Mouse (Mus musculus): ENCODE data around the gene Olfr688. TPM values are rescaled to one million over a fixed set of nuclear protein-coding genes. Genes with fewer than 3 reads are reported as not detected.

Gene Olfr688
- total RNA-seq (2021): not detected

DNA sequence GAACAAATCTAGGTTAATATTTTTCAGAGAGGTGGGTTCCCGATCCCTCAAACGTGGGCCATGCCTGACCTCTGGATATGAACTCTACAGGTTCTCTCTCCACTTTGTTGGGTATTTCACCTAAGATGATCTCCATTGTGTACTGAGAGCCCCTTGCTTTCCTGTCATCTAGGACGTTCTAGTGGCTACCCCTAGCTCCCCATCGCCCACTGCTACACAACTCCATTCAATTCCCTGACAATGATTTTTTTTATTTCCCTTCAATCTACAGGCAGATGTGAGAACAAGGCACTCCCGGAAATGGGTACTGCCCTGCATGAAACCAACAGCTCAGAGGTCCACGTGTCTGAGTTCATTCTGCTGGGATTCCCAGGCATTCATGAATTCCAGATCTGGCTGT is at the start of gene Olfr688:
TSS of gene Olfr688 (plus strand) at position 301 of the 400 bp plus-strand sequence.
- no peak for DNase-seq (ENCODE audit: extremely low spot score in 1 of 2, low spot score in 1 of 2)

DNA sequence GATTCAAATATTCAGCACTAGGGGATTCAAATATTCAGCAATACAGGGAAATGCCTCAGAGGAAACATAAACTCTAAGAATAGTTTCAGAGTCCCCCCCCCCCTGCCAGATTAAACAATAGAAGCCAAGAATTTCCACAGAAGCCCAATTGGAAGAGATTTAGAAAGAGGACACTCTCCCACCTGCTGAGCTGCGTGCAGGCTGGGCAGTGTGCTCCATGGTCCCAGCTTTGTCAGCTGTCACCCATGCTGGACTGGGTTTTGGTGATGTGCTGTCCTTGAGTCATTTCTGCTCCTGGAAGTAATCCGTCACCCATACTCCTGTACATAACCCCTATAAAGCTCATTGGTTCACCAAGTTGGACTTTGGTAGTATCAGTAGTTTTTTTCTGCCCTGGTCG is 40.2 kb upstream of the Olfr688 start:
- no peak for DNase-seq (ENCODE audit: extremely low spot score in 1 of 2, low spot score in 1 of 2)

DNA sequence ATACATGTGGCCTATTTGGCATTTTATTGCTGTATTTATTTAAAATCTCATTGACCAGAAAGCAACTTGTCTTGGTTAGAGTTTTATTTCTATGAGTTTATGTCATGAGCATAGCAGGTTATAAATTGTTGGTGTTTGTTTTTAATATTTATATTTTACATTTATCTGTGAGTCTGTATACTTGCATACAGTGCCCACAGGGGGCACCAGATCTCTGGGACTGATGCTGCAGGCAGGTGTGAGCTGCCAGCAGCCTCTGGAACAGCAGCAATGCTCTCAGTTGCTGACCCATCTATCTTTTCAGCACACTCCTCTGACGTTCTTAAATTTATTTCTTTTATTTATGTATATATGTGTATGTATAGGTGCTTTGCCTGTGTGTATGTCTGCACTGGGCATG is 39.7 kb upstream of the Olfr688 start:
- DNase-seq (ENCODE audit: extremely low spot score in 1 of 2, low spot score in 1 of 2): no peak

DNA sequence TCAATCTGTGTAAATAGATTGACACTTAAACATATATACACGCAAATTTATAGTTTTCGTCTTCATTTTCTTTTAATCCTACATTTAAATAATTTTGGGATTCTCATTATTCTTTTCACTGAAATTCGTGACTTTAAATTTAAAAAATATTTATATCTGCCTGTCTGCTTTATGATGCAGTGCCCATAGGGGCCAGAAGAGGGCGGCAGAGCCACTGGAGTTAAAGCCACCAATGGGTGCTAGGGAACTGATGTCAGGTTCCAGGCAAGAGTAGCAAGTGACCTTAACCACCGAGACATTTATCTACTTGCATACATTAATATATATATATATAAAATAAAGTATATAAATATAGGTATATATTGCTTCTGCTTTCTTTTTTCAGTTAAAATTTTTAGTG is 31.2 kb upstream of the Olfr688 start:
- DNase-seq (ENCODE audit: extremely low spot score in 1 of 2, low spot score in 1 of 2): peak in 1 of 2 experiments; percentile 3

DNA sequence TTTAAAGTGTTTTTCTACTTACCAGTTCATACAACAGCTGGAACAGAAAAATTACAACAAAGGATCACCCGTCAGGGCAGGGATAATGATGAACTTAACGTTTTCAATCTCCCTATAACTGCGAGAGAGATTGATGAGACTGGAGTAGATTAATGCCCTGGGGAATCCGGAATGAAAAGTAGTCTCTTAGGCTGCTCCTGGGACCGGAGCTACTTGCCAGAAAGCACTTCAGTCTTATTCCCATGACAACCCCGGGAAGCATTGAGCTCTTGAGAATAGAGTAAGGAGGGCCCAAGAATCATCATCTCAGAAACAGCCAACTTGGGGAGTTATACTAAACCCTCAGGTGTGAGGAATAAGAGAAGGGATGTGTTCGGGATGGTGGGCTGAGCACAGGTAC is 15.5 kb upstream of the Olfr688 start:
- DNase-seq (ENCODE audit: extremely low spot score in 1 of 2, low spot score in 1 of 2): no peak

DNA sequence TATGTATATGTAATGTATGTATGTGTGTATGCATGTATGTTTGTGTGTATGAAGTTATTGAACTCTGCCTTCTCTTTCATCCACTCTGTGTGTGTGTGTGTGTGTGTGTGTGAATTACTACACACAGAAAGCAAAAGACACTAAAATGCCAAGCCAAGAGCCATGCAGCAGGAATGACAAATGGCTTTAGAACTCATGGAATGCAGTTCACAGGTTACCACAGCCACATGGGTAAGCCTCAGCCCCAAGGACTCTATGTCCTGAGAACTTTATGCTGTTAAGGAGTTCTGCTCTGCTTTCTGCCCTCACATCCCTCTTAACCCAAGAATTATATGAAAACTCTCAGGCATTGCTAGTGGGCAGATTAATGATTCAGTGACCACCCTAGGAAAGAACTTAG is 2.2 kb downstream of the Olfr688 start:
- DNase-seq (ENCODE audit: extremely low spot score in 1 of 2, low spot score in 1 of 2): no peak

- DNase-seq (ENCODE audit: extremely low spot score in 1 of 2, low spot score in 1 of 2): no peak
Observed at GRCm38 (mm10) chr7:105310865-105311264, 23.0 kb downstream of the Olfr688 start, which contains the start of gene Olfr689. Gene Olfr689, plus strand, starts transcription at chr7:105311165.

DNA sequence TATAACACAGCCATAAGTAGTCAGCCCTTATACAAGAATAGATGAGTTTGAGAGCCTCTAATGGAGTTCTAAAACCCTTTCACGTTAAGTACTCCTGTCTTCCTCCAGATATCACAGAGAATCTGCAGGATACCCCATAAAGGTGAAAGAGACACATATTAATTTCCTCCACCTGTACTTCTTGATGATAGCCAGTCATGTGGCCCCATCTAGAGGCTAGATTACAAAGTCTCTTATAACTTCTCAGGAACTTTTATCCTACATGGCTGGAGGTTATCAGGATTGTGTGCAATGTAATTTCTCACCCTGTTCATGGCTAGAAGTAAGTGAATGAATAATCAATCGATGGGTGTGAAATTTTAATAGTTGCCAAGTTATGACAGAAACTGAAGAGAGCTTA is 37.4 kb downstream of the Olfr688 start:
- no peak for DNase-seq (ENCODE audit: extremely low spot score in 1 of 2, low spot score in 1 of 2)

- no peak for DNase-seq (ENCODE audit: extremely low spot score in 1 of 2, low spot score in 1 of 2)
Observed at GRCm38 (mm10) chr7:105334004-105334403, 46.1 kb downstream of the Olfr688 start, which contains the start of gene Olfr690. Gene Olfr690, minus strand, starts transcription at chr7:105334104.

Other genes starting within 250 kb of the Olfr688 start
- gene Olfr677, start 236.7 kb upstream of the Olfr688 start, total RNA-seq (2021): not detected
- gene Olfr678, start 223.6 kb upstream of the Olfr688 start, total RNA-seq (2021): not detected
- gene Olfr679, start 206.9 kb upstream of the Olfr688 start, total RNA-seq (2021): not detected
- not detected for gene Olfr680-ps1, start 195.3 kb upstream of the Olfr688 start, total RNA-seq (2021)
- not detected for gene Olfr681, start 171.3 kb upstream of the Olfr688 start, total RNA-seq (2021)
- not detected for gene Olfr683, start 141.1 kb upstream of the Olfr688 start, total RNA-seq (2021)
- gene Olfr684, start 124.4 kb upstream of the Olfr688 start, total RNA-seq (2021): not detected
- not detected for gene Olfr685, start 102.1 kb upstream of the Olfr688 start, total RNA-seq (2021)
- not detected for gene Olfr686, start 80.6 kb upstream of the Olfr688 start, total RNA-seq (2021)
- not detected for gene Olfr689, start 23.1 kb downstream of the Olfr688 start, total RNA-seq (2021)
- under 1 TPM; 0.44 to 0.70 TPM for gene Olfr690, start 46.0 kb downstream of the Olfr688 start, total RNA-seq (2021)
- under 1 TPM; 0.32 to 0.68 TPM for gene Olfr691, start 54.2 kb downstream of the Olfr688 start, total RNA-seq (2021)
- not detected for gene Olfr692, start 80.1 kb downstream of the Olfr688 start, total RNA-seq (2021)
- gene Gm5901, start 86.9 kb downstream of the Olfr688 start, total RNA-seq (2021): not detected
- gene Fam160a2, start 112.0 kb downstream of the Olfr688 start, total RNA-seq (2021): 10 to 100 TPM; 52.9 to 66.4 TPM
- under 1 TPM; 0.52 to 0.66 TPM for gene Cnga4, start 116.5 kb downstream of the Olfr688 start, total RNA-seq (2021)
- 1 to 10 TPM; 6.3 to 9.6 TPM for gene Cckbr, start 137.6 kb downstream of the Olfr688 start, total RNA-seq (2021)
- 10 to 100 TPM; 14.2 to 14.9 TPM for gene Cavin3, start 194.2 kb downstream of the Olfr688 start, total RNA-seq (2021)